Mouse (Mus musculus): ENCODE results near the gene Evc. TPM values are rescaled to one million over a fixed set of nuclear protein-coding genes. Genes with fewer than 3 reads are reported as not detected.

The Evc gene
- 1.5 TPM in 1 of 2 replicates, not detected in the other for total RNA-seq (2017)

- no peak for ATAC-seq (ENCODE audit: extremely low read depth, insufficient number of reproducible peaks, low FRiP score, poor library complexity, severe bottlenecking)
Observed at GRCm38 (mm10) chr5:37336485-37337105, at the start of gene Evc. Evc (minus strand) TSS chr5:37336894.

GRCm38 (mm10) chr5:37383570-37383969 lies 46.9 kb upstream of the Evc start:
- no peak for ATAC-seq (ENCODE audit: extremely low read depth, insufficient number of reproducible peaks, low FRiP score, poor library complexity, severe bottlenecking)

GRCm38 (mm10) chr5:37380641-37381040 lies 43.9 kb upstream of the Evc start:
- no peak for ATAC-seq (ENCODE audit: extremely low read depth, insufficient number of reproducible peaks, low FRiP score, poor library complexity, severe bottlenecking)

- no peak for ATAC-seq (ENCODE audit: extremely low read depth, insufficient number of reproducible peaks, low FRiP score, poor library complexity, severe bottlenecking)
Observed at GRCm38 (mm10) chr5:37377376-37377775, 40.7 kb upstream of the Evc start.

- ATAC-seq (ENCODE audit: extremely low read depth, insufficient number of reproducible peaks, low FRiP score, poor library complexity, severe bottlenecking) = no peak
Observed at GRCm38 (mm10) chr5:37368796-37369195, 32.1 kb upstream of the Evc start.

- ATAC-seq (ENCODE audit: extremely low read depth, insufficient number of reproducible peaks, low FRiP score, poor library complexity, severe bottlenecking) = no peak
Observed at GRCm38 (mm10) chr5:37365751-37366150, 29.1 kb upstream of the Evc start.

GRCm38 (mm10) chr5:37363284-37363683 lies 26.6 kb upstream of the Evc start:
- ATAC-seq (ENCODE audit: extremely low read depth, insufficient number of reproducible peaks, low FRiP score, poor library complexity, severe bottlenecking) = no peak

GRCm38 (mm10) chr5:37362618-37363017 lies 25.9 kb upstream of the Evc start:
- ATAC-seq (ENCODE audit: extremely low read depth, insufficient number of reproducible peaks, low FRiP score, poor library complexity, severe bottlenecking) = no peak

- ATAC-seq (ENCODE audit: extremely low read depth, insufficient number of reproducible peaks, low FRiP score, poor library complexity, severe bottlenecking) = no peak
Observed at GRCm38 (mm10) chr5:37356027-37356426, 19.3 kb upstream of the Evc start.

- ATAC-seq (ENCODE audit: extremely low read depth, insufficient number of reproducible peaks, low FRiP score, poor library complexity, severe bottlenecking) = no peak
Observed at GRCm38 (mm10) chr5:37354385-37354784, 17.7 kb upstream of the Evc start.

GRCm38 (mm10) chr5:37351791-37352190 lies 15.1 kb upstream of the Evc start:
- no peak for ATAC-seq (ENCODE audit: extremely low read depth, insufficient number of reproducible peaks, low FRiP score, poor library complexity, severe bottlenecking)

GRCm38 (mm10) chr5:37343962-37344361 lies 7.3 kb upstream of the Evc start:
- ATAC-seq (ENCODE audit: extremely low read depth, insufficient number of reproducible peaks, low FRiP score, poor library complexity, severe bottlenecking) = no peak

GRCm38 (mm10) chr5:37338288-37338687 lies 1.6 kb upstream of the Evc start, which contains the start of gene Evc2:
Evc2 (plus strand) TSS chr5:37338499.
- ATAC-seq (ENCODE audit: extremely low read depth, insufficient number of reproducible peaks, low FRiP score, poor library complexity, severe bottlenecking) = no peak

GRCm38 (mm10) chr5:37337696-37338095 lies 1.0 kb upstream of the Evc start:
- ATAC-seq (ENCODE audit: extremely low read depth, insufficient number of reproducible peaks, low FRiP score, poor library complexity, severe bottlenecking) = no peak

GRCm38 (mm10) chr5:37335061-37335460 lies 1.6 kb downstream of the Evc start:
- no peak for ATAC-seq (ENCODE audit: extremely low read depth, insufficient number of reproducible peaks, low FRiP score, poor library complexity, severe bottlenecking)

GRCm38 (mm10) chr5:37332066-37332465 lies 4.6 kb downstream of the Evc start:
- no peak for ATAC-seq (ENCODE audit: extremely low read depth, insufficient number of reproducible peaks, low FRiP score, poor library complexity, severe bottlenecking)

GRCm38 (mm10) chr5:37331133-37331505 lies 5.6 kb downstream of the Evc start:
- ATAC-seq (ENCODE audit: extremely low read depth, insufficient number of reproducible peaks, low FRiP score, poor library complexity, severe bottlenecking) = no peak

- no peak for ATAC-seq (ENCODE audit: extremely low read depth, insufficient number of reproducible peaks, low FRiP score, poor library complexity, severe bottlenecking)
Observed at GRCm38 (mm10) chr5:37330449-37331132, 6.1 kb downstream of the Evc start.

GRCm38 (mm10) chr5:37326675-37327074 lies 10.0 kb downstream of the Evc start:
- no peak for ATAC-seq (ENCODE audit: extremely low read depth, insufficient number of reproducible peaks, low FRiP score, poor library complexity, severe bottlenecking)

- ATAC-seq (ENCODE audit: extremely low read depth, insufficient number of reproducible peaks, low FRiP score, poor library complexity, severe bottlenecking) = no peak
Observed at GRCm38 (mm10) chr5:37320761-37321160, 15.9 kb downstream of the Evc start.

- ATAC-seq (ENCODE audit: extremely low read depth, insufficient number of reproducible peaks, low FRiP score, poor library complexity, severe bottlenecking) = no peak
Observed at GRCm38 (mm10) chr5:37320174-37320573, 16.5 kb downstream of the Evc start.

All from neutrophil, adult 5-6 weeks (primary cell).